Mouse (Mus musculus) liver, embryonic 16.5 days (tissue): ENCODE data around the gene Gm21304. TPM values are rescaled to one million over a fixed set of nuclear protein-coding genes. Genes with fewer than 3 reads are reported as not detected.
"Not testable (repeated sequence)": the region's sequence is repeated elsewhere in the genome, so short reads cannot be mapped to it uniquely, and the experiment has no call there.

ENCODE experiments used
- ATAC-seq: fragments of 200-750 bp; cut with Nextera tagmentation; 2 replicates; pipeline ENCODE4 v1.8.0; 2017; ENCODE audit warnings: low read depth, mild to moderate bottlenecking, moderate number of reproducible peaks, moderate library complexity
- H3K27ac ChIP-seq: fragments of 300-500 bp; sonication (generic); 2 replicates; pipeline ENCODE4 v1.5.1; 2014; ENCODE audit warnings: mild to moderate bottlenecking, low read length
- H3K27me3 ChIP-seq: fragments of 300-500 bp; sonication (generic); 2 replicates; pipeline ENCODE4 v1.6.1; 2014; ENCODE audit warnings: low read depth, low read length, mixed read lengths; ENCODE audit not compliant: control insufficient read depth, insufficient read depth
- H3K36me3 ChIP-seq: fragments of 300-500 bp; sonication (generic); 2 replicates; pipeline ENCODE4 v1.6.1; 2014; ENCODE audit warnings: mild to moderate bottlenecking; ENCODE audit not compliant: control insufficient read depth, insufficient read depth
- H3K4me1 ChIP-seq: fragments of 300-500 bp; sonication (generic); 2 replicates; pipeline ENCODE4 v1.6.1; 2014; ENCODE audit warnings: low read depth, low read length, mixed read lengths; ENCODE audit not compliant: control insufficient read depth
- H3K4me2 ChIP-seq: fragments of 300-500 bp; sonication (generic); 2 replicates; pipeline ENCODE4 v1.6.1; 2014; ENCODE audit warnings: low read depth, low read length, mixed read lengths
- H3K4me3 ChIP-seq: fragments of 300-500 bp; sonication (generic); 2 replicates; pipeline ENCODE4 v1.5.1; 2014; ENCODE audit warnings: low read depth, mild to moderate bottlenecking, low read length
- H3K9ac ChIP-seq: fragments of 300-500 bp; sonication (generic); 2 replicates; pipeline ENCODE4 v1.6.1; 2014; ENCODE audit warnings: low read depth, low read length
- H3K9me3 ChIP-seq: fragments of 300-500 bp; sonication (generic); replicated peaks from 2 replicates; pipeline ENCODE4 v1.6.1; 2016; ENCODE audit warnings: low read length; ENCODE audit not compliant: control insufficient read depth
- WGBS: fragments of 180-500 bp; shearing (Covaris S2); extraction: QIAGEN DNeasy Blood & Tissue Kit; methylation state at CpG from one replicate; pipeline ENCODE4 v1.1.7; 2014; ENCODE audit not compliant: insufficient replicate concordance; 5-methylcytosine and 5-hydroxymethylcytosine counted together
- polyA plus RNA-seq: library from polyadenylated mRNA; unstranded; fragments of >200 nt; fragmentation: Nextera tagmentation; extraction: Ambion mirVana; gene quantifications from 2 replicates; pipeline ENCODE4 v1.2.1, GENCODE M21; 2015

Gm21304 gene
- polyA plus RNA-seq: not detected in 2 replicates

- not testable (repeated sequence) for H3K36me3 ChIP-seq, H3K9me3 ChIP-seq, H3K4me2 ChIP-seq, ATAC-seq, H3K4me3 ChIP-seq, H3K27me3 ChIP-seq, H3K9ac ChIP-seq, H3K27ac ChIP-seq, H3K4me1 ChIP-seq
- WGBS: no CpG with 5 or more reads among the region's 3 CpGs
Measured at GRCm38 (mm10) chr10:104168215-104168614, at the start of gene Gm21304. Gene Gm21304 (plus strand): TSS chr10:104168515.

DNA sequence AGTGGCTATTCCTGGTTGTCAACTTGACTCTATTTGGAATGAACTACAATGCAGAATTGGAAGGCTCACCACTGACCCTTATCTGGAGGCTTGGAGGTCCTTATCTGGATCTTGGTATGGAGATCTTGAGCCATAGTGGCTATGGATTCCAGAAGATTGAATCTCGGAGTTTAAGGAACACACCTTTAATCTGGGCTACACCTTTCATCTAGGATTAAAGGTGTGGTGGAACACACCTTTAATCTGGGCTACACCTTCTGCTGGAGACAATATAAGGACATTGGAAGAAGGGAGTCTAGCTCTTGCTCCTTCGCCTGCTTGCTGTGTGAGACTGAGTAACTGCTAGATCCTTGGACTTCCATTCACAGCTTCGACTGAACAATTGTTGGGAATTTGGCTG lies 25.6 kb upstream of the Gm21304 start, which contains the start of gene Gm21293:
Gm21293 (plus strand) TSS at position 301 of the 400 bp plus-strand sequence.
- H3K4me3 ChIP-seq, H3K36me3 ChIP-seq, H3K9ac ChIP-seq, H3K4me1 ChIP-seq, ATAC-seq, H3K27ac ChIP-seq, H3K9me3 ChIP-seq, H3K4me2 ChIP-seq, H3K27me3 ChIP-seq: not testable (repeated sequence)
- WGBS: no CpG with 5 or more reads among the region's 3 CpGs

DNA sequence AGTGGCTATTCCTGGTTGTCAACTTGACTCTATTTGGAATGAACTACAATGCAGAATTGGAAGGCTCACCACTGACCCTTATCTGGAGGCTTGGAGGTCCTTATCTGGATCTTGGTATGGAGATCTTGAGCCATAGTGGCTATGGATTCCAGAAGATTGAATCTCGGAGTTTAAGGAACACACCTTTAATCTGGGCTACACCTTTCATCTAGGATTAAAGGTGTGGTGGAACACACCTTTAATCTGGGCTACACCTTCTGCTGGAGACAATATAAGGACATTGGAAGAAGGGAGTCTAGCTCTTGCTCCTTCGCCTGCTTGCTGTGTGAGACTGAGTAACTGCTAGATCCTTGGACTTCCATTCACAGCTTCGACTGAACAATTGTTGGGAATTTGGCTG lies 17.1 kb upstream of the Gm21304 start, which contains the start of gene Gm6763:
Gm6763 (plus strand) TSS at position 301 of the 400 bp plus-strand sequence.
- H3K9me3 ChIP-seq, H3K36me3 ChIP-seq, H3K4me3 ChIP-seq, H3K27me3 ChIP-seq, H3K4me2 ChIP-seq, ATAC-seq, H3K9ac ChIP-seq, H3K4me1 ChIP-seq, H3K27ac ChIP-seq: not testable (repeated sequence)
- WGBS: no CpG with 5 or more reads among the region's 3 CpGs

DNA sequence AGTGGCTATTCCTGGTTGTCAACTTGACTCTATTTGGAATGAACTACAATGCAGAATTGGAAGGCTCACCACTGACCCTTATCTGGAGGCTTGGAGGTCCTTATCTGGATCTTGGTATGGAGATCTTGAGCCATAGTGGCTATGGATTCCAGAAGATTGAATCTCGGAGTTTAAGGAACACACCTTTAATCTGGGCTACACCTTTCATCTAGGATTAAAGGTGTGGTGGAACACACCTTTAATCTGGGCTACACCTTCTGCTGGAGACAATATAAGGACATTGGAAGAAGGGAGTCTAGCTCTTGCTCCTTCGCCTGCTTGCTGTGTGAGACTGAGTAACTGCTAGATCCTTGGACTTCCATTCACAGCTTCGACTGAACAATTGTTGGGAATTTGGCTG lies 8.6 kb upstream of the Gm21304 start, which contains the start of gene Gm8764:
Gm8764 (plus strand) TSS at position 301 of the 400 bp plus-strand sequence.
- H3K4me3 ChIP-seq, H3K27me3 ChIP-seq, H3K9me3 ChIP-seq, H3K27ac ChIP-seq, H3K4me2 ChIP-seq, H3K9ac ChIP-seq, H3K36me3 ChIP-seq, ATAC-seq, H3K4me1 ChIP-seq: not testable (repeated sequence)
- no CpG with 5 or more reads among the region's 3 CpGs for WGBS

DNA sequence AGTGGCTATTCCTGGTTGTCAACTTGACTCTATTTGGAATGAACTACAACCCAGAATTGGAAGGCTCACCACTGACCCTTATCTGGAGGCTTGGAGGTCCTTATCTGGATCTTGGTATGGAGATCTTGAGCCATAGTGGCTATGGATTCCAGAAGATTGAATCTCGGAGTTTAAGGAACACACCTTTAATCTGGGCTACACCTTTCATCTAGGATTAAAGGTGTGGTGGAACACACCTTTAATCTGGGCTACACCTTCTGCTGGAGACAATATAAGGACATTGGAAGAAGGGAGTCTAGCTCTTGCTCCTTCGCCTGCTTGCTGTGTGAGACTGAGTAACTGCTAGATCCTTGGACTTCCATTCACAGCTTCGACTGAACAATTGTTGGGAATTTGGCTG lies 8.4 kb downstream of the Gm21304 start, which contains the start of gene Gm21312:
Gm21312 (plus strand) TSS at position 301 of the 400 bp plus-strand sequence.
- H3K4me2 ChIP-seq, H3K27ac ChIP-seq, H3K4me1 ChIP-seq, H3K36me3 ChIP-seq, H3K9ac ChIP-seq, H3K9me3 ChIP-seq, ATAC-seq, H3K27me3 ChIP-seq, H3K4me3 ChIP-seq: not testable (repeated sequence)
- no CpG with 5 or more reads among the region's 3 CpGs for WGBS

DNA sequence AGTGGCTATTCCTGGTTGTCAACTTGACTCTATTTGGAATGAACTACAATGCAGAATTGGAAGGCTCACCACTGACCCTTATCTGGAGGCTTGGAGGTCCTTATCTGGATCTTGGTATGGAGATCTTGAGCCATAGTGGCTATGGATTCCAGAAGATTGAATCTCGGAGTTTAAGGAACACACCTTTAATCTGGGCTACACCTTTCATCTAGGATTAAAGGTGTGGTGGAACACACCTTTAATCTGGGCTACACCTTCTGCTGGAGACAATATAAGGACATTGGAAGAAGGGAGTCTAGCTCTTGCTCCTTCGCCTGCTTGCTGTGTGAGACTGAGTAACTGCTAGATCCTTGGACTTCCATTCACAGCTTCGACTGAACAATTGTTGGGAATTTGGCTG lies 16.9 kb downstream of the Gm21304 start, which contains the start of gene Gm20765:
Gm20765 (plus strand) TSS at position 301 of the 400 bp plus-strand sequence.
- H3K9ac ChIP-seq, H3K36me3 ChIP-seq, H3K9me3 ChIP-seq, ATAC-seq, H3K27me3 ChIP-seq, H3K4me1 ChIP-seq, H3K27ac ChIP-seq, H3K4me3 ChIP-seq, H3K4me2 ChIP-seq: not testable (repeated sequence)
- WGBS: no CpG with 5 or more reads among the region's 3 CpGs

DNA sequence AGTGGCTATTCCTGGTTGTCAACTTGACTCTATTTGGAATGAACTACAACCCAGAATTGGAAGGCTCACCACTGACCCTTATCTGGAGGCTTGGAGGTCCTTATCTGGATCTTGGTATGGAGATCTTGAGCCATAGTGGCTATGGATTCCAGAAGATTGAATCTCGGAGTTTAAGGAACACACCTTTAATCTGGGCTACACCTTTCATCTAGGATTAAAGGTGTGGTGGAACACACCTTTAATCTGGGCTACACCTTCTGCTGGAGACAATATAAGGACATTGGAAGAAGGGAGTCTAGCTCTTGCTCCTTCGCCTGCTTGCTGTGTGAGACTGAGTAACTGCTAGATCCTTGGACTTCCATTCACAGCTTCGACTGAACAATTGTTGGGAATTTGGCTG lies 25.4 kb downstream of the Gm21304 start, which contains the start of gene Gm4340:
Gm4340 (plus strand) TSS at position 301 of the 400 bp plus-strand sequence.
- H3K9ac ChIP-seq, H3K9me3 ChIP-seq, H3K27me3 ChIP-seq, H3K4me2 ChIP-seq, ATAC-seq, H3K36me3 ChIP-seq, H3K4me1 ChIP-seq, H3K4me3 ChIP-seq, H3K27ac ChIP-seq: not testable (repeated sequence)
- whole genome bisulfite sequencing: no CpG with 5 or more reads among the region's 3 CpGs

DNA sequence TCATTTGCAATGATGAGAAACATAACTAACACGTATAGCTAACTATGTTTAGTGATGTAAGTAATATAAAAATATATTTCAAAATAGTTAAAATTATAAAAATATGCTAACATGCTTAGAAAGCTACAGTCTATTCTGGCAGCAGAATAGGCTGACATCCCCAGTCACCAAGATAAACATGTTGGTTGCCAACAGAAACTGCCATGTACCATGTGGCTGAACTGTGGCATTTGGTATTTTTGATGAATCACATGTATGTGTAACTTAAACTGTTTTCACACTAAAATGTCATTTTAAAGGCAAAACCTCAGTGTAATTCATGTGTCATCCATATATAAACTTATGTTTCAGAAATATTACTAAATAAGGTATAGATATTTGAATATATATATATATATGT lies 41.3 kb downstream of the Gm21304 start:
- WGBS: 68% methylated on average over 1 of the region's 1 CpGs
- Histone ChIP-seq H3K27me3 (no peaks in the 10 kb centered on the region), H3K27ac (no peak overlapping the region), H3K4me1 (no peaks in the 10 kb centered on the region), H3K36me3 (no peaks in the 10 kb centered on the region), H3K9me3 (no peaks in the 10 kb centered on the region), H3K9ac (no peak overlapping the region), H3K4me2 (no peak overlapping the region), H3K4me3 (no peak overlapping the region)
- ATAC-seq: no peak

GRCm38 (mm10) chr10:104210268-104210990 lies 42.1 kb downstream of the Gm21304 start:
- 47% methylated on average over 3 of the region's 3 CpGs for WGBS
- no peaks in the 10 kb centered on the region for H3K27me3 ChIP-seq

More at GRCm38 (mm10) chr10:104210268-104210990, 42.1 kb downstream of the Gm21304 start:
- H3K36me3 ChIP-seq: no peaks in the 10 kb centered on the region
- H3K4me2 ChIP-seq: no peak overlapping the region
- no peak overlapping the region for H3K4me3 ChIP-seq
- H3K27ac ChIP-seq: no peak overlapping the region
- H3K9ac ChIP-seq: no peak overlapping the region
- H3K9me3 ChIP-seq: no peaks in the 10 kb centered on the region
- ATAC-seq: no peak
- no peaks in the 10 kb centered on the region for H3K4me1 ChIP-seq
